Mouse (Mus musculus) small intestine, adult 2 months (tissue): ENCODE results near the gene Anapc15.

ENCODE experiments used
- CTCF ChIP-seq: fragments of 200-500 bp; IDR thresholded peaks from 2 replicates; pipeline ENCODE4 v1.5.1; 2012; ENCODE audit warnings: low read depth, mild to moderate bottlenecking, control low read depth, inconsistent platforms, low read length, moderate library complexity, mixed read lengths; ENCODE audit not compliant: insufficient replicate concordance, insufficient read length; ENCODE audit errors: extremely low read depth
- POLR2A ChIP-seq: fragments of 200-500 bp; IDR thresholded peaks from 2 replicates; pipeline ENCODE4 v1.6.1; 2012; ENCODE audit warnings: low read depth, mild to moderate bottlenecking, control low read depth, inconsistent platforms, low read length, moderate library complexity

- no peak for TF ChIP-seq CTCF
- TF ChIP-seq POLR2A: no peak
Observed at GRCm38 (mm10) chr7:101821571-101822501, 41.7 kb upstream of the Anapc15 start.
